22 mouse cellular contexts compared by ENCODE assay signal in genomic region chr7:49396202-49396601, GRCm38 (mm10).
A peak's percentile ranks its signal among the peaks of the same experiment; 100 is the strongest.
DNase-seq lines count a peak whose midpoint lies in the region; ATAC-seq and TF ChIP-seq lines count a peak whose summit lies in the region.
"Had no signal": no experiment of that assay in that cellular context is flagged by ENCODE, and none has a peak within 500 bp of the region (broad histone marks: within the 10 kb centered on the region; RNA-seq: fewer than 3 reads in every experiment).

No protein-coding gene starts in this region.

- no peak for TF ChIP-seq CTCF in liver, adult 2 months (IDR thresholded peaks at IDR 0.05; ENCODE audit: low read depth, low read length)

- peaks cover 4% of the 10 kb centered on the region; the same call in 1 of the 2 replicates for H3K79me2 ChIP-seq in liver, adult 2 months (ENCODE audit: control insufficient read depth, insufficient read depth, low read length)

- H3K36me3 ChIP-seq in liver, adult 2 months (ENCODE audit: control insufficient read depth, insufficient read depth, low read length), result no peaks in the 10 kb centered on the region
- no peaks in the 10 kb centered on the region for H3K36me3 ChIP-seq in liver, embryonic 12.5 days
- H3K36me3 ChIP-seq in embryonic facial prominence, embryonic 15.5 days, result no peaks in the 10 kb centered on the region
- H3K36me3 ChIP-seq in heart, embryonic 12.5 days, result no peaks in the 10 kb centered on the region
- H3K36me3 ChIP-seq: heart, embryonic 10.5 days; hindbrain, embryonic 12.5 days; neural tube, embryonic 15.5 days had no signal

- H3K9me3 ChIP-seq in liver, embryonic 12.5 days (replicated peaks), result 0 out of 2 replicates have a peak, but pooled peaks cover 5% of the 10 kb centered on the region
- H3K9me3 ChIP-seq in embryonic facial prominence, embryonic 15.5 days (replicated peaks), result no peaks in the 10 kb centered on the region
- H3K9me3 ChIP-seq in heart, embryonic 12.5 days (replicated peaks), result no peaks in the 10 kb centered on the region
- H3K9me3 ChIP-seq: heart, embryonic 10.5 days; hindbrain, embryonic 12.5 days; neural tube, embryonic 15.5 days had no signal

- no peak for ATAC-seq in liver, embryonic 12.5 days
- no peak for ATAC-seq in embryonic facial prominence, embryonic 15.5 days (ENCODE audit: insufficient number of reproducible peaks, low FRiP score, low TSS enrichment, low read depth)
- ATAC-seq in megakaryocyte progenitor cell, adult 5-6 weeks (replicated peaks; ENCODE audit: poor library complexity), result peak; percentile 54
- ATAC-seq in heart, embryonic 12.5 days (ENCODE audit: insufficient number of reproducible peaks, low FRiP score), result no peak
- ATAC-seq: CD4-positive, CD25-positive, alpha-beta regulatory T cell, adult 4 months; forebrain, embryonic 14.5 days; inflammation-experienced regulatory T-cells, adult 6 months had no signal

- no peak for TF ChIP-seq POLR2A in liver, adult 2 months (IDR thresholded peaks at IDR 0.05; ENCODE audit: extremely low read depth, insufficient read depth, low read length)

- no peak overlapping the region for H3K9ac ChIP-seq in liver, adult 2 months (ENCODE audit: low read depth, low read length)
- H3K9ac ChIP-seq in liver, embryonic 12.5 days, result no peak overlapping the region
- H3K9ac ChIP-seq in embryonic facial prominence, embryonic 15.5 days, result no peak overlapping the region
- H3K9ac ChIP-seq in heart, embryonic 12.5 days, result no peak overlapping the region
- H3K9ac ChIP-seq: hindbrain, embryonic 12.5 days; neural tube, embryonic 15.5 days had no signal

- H3K4me1 ChIP-seq in liver, adult 2 months (ENCODE audit: control insufficient read depth, insufficient read depth, low read length), result peaks cover 26% of the 10 kb centered on the region
- peaks cover 18% of the 10 kb centered on the region for H3K4me1 ChIP-seq in liver, embryonic 12.5 days
- H3K4me1 ChIP-seq in embryonic facial prominence, embryonic 15.5 days, result peaks cover 57% of the 10 kb centered on the region
- peaks cover 36% of the 10 kb centered on the region for H3K4me1 ChIP-seq in heart, embryonic 12.5 days (replicated peaks)

- 0 out of 2 replicates have a peak overlapping the region, but pooled peaks have one; percentile 32 for H3K27ac ChIP-seq in liver, adult 2 months (replicated peaks; ENCODE audit: insufficient read depth, low read depth, low read length)
- no peak overlapping the region for H3K27ac ChIP-seq in liver, embryonic 12.5 days
- H3K27ac ChIP-seq in embryonic facial prominence, embryonic 15.5 days (replicated peaks), result peak overlapping the region; percentile 55; the same call in 1 of the 2 replicates
- no peak overlapping the region for H3K27ac ChIP-seq in heart, embryonic 12.5 days (ENCODE audit: poor library complexity, severe bottlenecking)
- H3K27ac ChIP-seq: heart, embryonic 10.5 days had no signal

- H3K4me2 ChIP-seq in liver, embryonic 12.5 days, result no peak overlapping the region
- H3K4me2 ChIP-seq in embryonic facial prominence, embryonic 15.5 days (replicated peaks), result no peak overlapping the region
- no peak overlapping the region for H3K4me2 ChIP-seq in heart, embryonic 12.5 days
- H3K4me2 ChIP-seq: hindbrain, embryonic 12.5 days; midbrain, embryonic 11.5 days; neural tube, embryonic 15.5 days had no signal

- no peak overlapping the region for H3K4me3 ChIP-seq in liver, adult 2 months (ENCODE audit: insufficient read depth, low read depth, low read length)
- no peak overlapping the region for H3K4me3 ChIP-seq in liver, embryonic 12.5 days
- no peak overlapping the region for H3K4me3 ChIP-seq in embryonic facial prominence, embryonic 15.5 days (replicated peaks)
- no peak overlapping the region for H3K4me3 ChIP-seq in heart, embryonic 12.5 days
- H3K4me3 ChIP-seq: heart, embryonic 10.5 days; hindbrain, embryonic 12.5 days; neural tube, embryonic 15.5 days had no signal

- peak; percentile 34 for DNase-seq in liver, adult 2 months (ENCODE audit: extremely low read depth, low read depth, low spot score)
- peak; percentile 53 for DNase-seq in A20 (ENCODE audit: low read depth, low spot score)
- no peak for DNase-seq in lung, postnatal 36 days
- no peak for DNase-seq in cerebellum, adult 11-12 months
- DNase-seq: adrenal gland, postnatal 25 days; cerebellum, adult 2 months; cerebellum, postnatal 36 days; gastrocnemius, postnatal 14 days; heart, postnatal 14 days; kidney, adult 8-10 months; thymus, postnatal 25 days had no signal

- H3K27me3 ChIP-seq in liver, adult 2 months (ENCODE audit: control insufficient read depth, insufficient read depth, low read length), result no peaks in the 10 kb centered on the region
- H3K27me3 ChIP-seq in liver, embryonic 12.5 days (replicated peaks), result no peaks in the 10 kb centered on the region
- no peaks in the 10 kb centered on the region for H3K27me3 ChIP-seq in embryonic facial prominence, embryonic 15.5 days
- no peaks in the 10 kb centered on the region for H3K27me3 ChIP-seq in heart, embryonic 12.5 days (replicated peaks)
- H3K27me3 ChIP-seq: hindbrain, embryonic 12.5 days; neural tube, embryonic 15.5 days had no signal

- WGBS in liver, adult 2 months, result 85% methylated on average over 1 of the region's 1 CpGs
- WGBS in liver, embryonic 12.5 days (ENCODE audit: insufficient replicate concordance), result 52% methylated on average over 1 of the region's 1 CpGs
- 74% methylated on average over 1 of the region's 1 CpGs for WGBS in embryonic facial prominence, embryonic 15.5 days
- WGBS in heart, embryonic 12.5 days, result 69% methylated on average over 1 of the region's 1 CpGs

Comparison
In these comparisons a context has a peak if more than half of its experiments do, and no peak if none do; other contexts are left out.
1. H3K27ac ChIP-seq: peak in liver, adult 2 months (single experiment) and embryonic facial prominence, embryonic 15.5 days (single experiment); none in liver, embryonic 12.5 days (single experiment) and heart, embryonic 12.5 days (single experiment).
2. DNase-seq: peak in liver, adult 2 months (single experiment) and A20 (single experiment); none in lung, postnatal 36 days (single experiment) and cerebellum, adult 11-12 months (single experiment).